Mouse (Mus musculus) heart, embryonic 12.5 days (tissue): ENCODE results near the gene Adgrl2. TPM values are rescaled to one million over a fixed set of nuclear protein-coding genes. Genes with fewer than 3 reads are reported as not detected.

ENCODE experiments used
- ATAC-seq: fragments of 200-750 bp; cut with Nextera tagmentation; 2 replicates; pipeline ENCODE4 v1.8.0; 2017; ENCODE audit warnings: moderate TSS enrichment, moderate library complexity; ENCODE audit not compliant: insufficient number of reproducible peaks, low FRiP score
- H3K27ac ChIP-seq: fragments of 300-500 bp; sonication (generic); 2 replicates; pipeline ENCODE4 v1.5.1; 2016; ENCODE audit warnings: mild to moderate bottlenecking, moderate library complexity; ENCODE audit not compliant: poor library complexity, severe bottlenecking
- H3K27me3 ChIP-seq: fragments of 300-500 bp; sonication (generic); replicated peaks from 2 replicates; pipeline ENCODE4 v1.6.1; 2016; ENCODE audit warnings: mild to moderate bottlenecking, moderate library complexity
- H3K36me3 ChIP-seq: fragments of 300-500 bp; sonication (generic); 2 replicates; pipeline ENCODE4 v1.6.1; 2016; ENCODE audit warnings: mild to moderate bottlenecking, moderate library complexity
- H3K4me1 ChIP-seq: fragments of 300-500 bp; sonication (generic); replicated peaks from 2 replicates; pipeline ENCODE4 v1.6.1; 2016; ENCODE audit warnings: mild to moderate bottlenecking
- H3K4me2 ChIP-seq: fragments of 300-500 bp; sonication (generic); 2 replicates; pipeline ENCODE4 v1.6.1; 2016; ENCODE audit warnings: mild to moderate bottlenecking, moderate library complexity
- H3K4me3 ChIP-seq: fragments of 300-500 bp; sonication (generic); 2 replicates; pipeline ENCODE4 v1.5.1; 2016; ENCODE audit warnings: mild to moderate bottlenecking
- H3K9ac ChIP-seq: fragments of 300-500 bp; sonication (generic); 2 replicates; pipeline ENCODE4 v1.6.1; 2016; ENCODE audit warnings: mild to moderate bottlenecking, moderate library complexity
- H3K9me3 ChIP-seq: fragments of 300-500 bp; sonication (generic); replicated peaks from 2 replicates; pipeline ENCODE4 v1.6.1; 2016; ENCODE audit warnings: mild to moderate bottlenecking, moderate library complexity
- WGBS: fragments of 180-500 bp; shearing (Covaris S2); methylation state at CpG from one replicate; pipeline ENCODE4 v1.1.7; 2016; 5-methylcytosine and 5-hydroxymethylcytosine counted together
- polyA plus RNA-seq: library from polyadenylated mRNA; unstranded; fragments of >200 nt; fragmentation: Nextera tagmentation; extraction: Ambion mirVana; gene quantifications from 2 replicates; pipeline ENCODE4 v1.2.1, GENCODE M21; 2016

Gene Adgrl2
- polyA plus RNA-seq, 1 experiment from 2014 or later, result 48.1 TPM

DNA sequence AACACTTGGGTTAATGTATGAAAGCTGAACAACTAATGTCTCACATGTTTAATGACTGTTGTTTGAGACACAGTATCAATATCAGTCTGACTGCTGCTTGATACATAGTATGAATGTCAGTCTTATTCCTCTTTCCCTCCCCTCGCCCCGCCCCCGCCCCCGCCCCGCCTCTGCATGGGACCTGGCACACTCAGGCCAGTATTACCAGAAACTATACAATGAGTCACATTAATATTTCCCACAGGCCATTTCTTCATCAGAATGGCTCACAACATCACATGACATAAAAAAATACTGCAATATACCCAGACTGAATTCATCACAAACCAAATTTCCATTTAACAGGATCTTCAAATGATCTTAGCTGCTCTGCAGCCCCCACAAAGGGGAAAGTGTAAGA lies 108.9 kb downstream of the Adgrl2 start:
- ATAC-seq, result no peak
- 95% methylated on average over 5 of the region's 5 CpGs for WGBS

DNA sequence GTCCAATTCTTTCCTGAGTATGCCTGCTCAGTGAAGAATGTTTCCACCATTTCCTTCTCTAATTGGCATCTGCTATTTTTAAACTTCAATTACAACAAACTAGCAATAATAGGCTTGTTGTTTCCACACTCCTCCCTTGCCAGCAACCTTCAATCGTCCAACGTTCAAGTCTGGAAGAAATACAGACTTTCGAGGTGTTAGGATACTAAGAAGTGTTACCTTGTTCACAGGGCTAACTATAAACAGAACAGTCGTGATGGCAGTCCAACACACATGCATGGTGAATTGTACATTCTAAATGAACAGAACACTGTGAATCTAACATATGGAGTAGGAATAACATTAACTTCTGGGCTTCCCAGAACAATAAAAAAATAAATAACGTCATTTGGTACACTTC lies 117.8 kb downstream of the Adgrl2 start:
- Histone ChIP-seq H3K4me3 (no peak overlapping the region), H3K4me1 (peaks cover 8% of the 10 kb centered on the region), H3K27me3 (no peaks in the 10 kb centered on the region), H3K9ac (no peak overlapping the region), H3K4me2 (no peak overlapping the region), H3K9me3 (no peaks in the 10 kb centered on the region), H3K36me3 (no peaks in the 10 kb centered on the region), H3K27ac (no peak overlapping the region)
- 76% methylated on average over 5 of the region's 5 CpGs for WGBS
- no peak for ATAC-seq

More for the DNA sequence above, 108.9 kb downstream of the Adgrl2 start:
- Histone ChIP-seq H3K4me2 (no peak overlapping the region), H3K36me3 (no peaks in the 10 kb centered on the region), H3K9ac (no peak overlapping the region), H3K4me1 (peaks cover 10% of the 10 kb centered on the region; the same call in 1 of the 2 replicates), H3K27me3 (no peaks in the 10 kb centered on the region), H3K9me3 (no peaks in the 10 kb centered on the region), H3K4me3 (no peak overlapping the region), H3K27ac (no peak overlapping the region)

DNA sequence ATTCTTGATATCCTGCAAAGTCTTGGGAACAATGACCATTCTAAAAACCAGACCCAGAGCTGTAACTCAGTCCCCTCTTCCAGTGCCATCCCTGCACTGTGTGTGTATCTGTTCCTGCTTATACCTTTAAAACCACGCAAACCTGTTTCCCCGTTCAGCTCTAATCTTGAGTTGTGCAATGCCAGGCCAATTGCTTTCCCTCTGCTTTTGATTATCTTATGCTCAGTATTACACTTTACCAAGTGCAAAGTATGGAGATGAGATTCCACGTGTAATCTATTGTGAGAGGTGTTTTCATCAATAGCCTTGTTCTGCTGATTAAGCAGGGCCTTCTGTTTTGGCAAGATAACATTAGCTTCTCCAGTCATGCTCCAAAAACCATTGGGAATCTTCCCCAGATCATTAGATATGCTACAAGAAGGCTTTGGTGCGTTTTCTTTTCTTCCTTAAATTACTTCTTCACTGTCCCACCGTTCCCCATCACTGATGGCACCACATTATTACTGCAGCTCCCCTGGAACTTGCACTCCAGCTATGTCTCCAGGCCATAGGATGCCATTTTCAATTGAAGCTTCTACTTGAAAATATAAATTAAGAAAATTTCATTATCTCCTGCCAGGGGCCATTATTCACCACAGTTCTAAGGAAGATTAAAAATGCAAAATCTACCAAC lies 118.4 kb downstream of the Adgrl2 start:
- Histone ChIP-seq H3K4me1 (peaks cover 10% of the 10 kb centered on the region), H3K4me3 (no peak overlapping the region), H3K27ac (no peak overlapping the region), H3K4me2 (no peak overlapping the region), H3K36me3 (no peaks in the 10 kb centered on the region), H3K27me3 (no peaks in the 10 kb centered on the region), H3K9ac (no peak overlapping the region), H3K9me3 (no peaks in the 10 kb centered on the region)
- no peak for ATAC-seq
- 72% methylated on average over 5 of the region's 5 CpGs for WGBS

DNA sequence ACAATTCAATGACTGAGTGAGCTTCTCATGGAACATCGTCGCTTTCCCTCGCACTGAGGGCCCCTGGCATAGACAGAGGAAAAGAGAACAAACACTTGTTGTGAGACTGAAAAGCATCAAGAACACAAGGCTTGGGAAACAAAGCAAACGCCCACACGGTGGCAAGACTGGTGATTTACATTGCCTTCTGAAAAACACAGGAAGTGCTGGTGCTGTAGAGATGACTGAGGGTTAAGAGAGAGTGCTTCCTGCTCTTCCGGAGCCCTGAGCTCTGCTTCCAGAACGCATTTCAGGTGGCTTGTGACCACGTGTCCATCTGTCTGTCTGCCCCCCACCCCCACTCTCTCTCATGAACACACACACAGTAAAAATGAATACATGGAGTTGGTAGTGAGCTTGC lies 122.7 kb downstream of the Adgrl2 start:
- no peak overlapping the region for H3K4me2 ChIP-seq
- H3K36me3 ChIP-seq, result peaks cover 3% of the 10 kb centered on the region; the same call in 1 of the 2 replicates
- no peaks in the 10 kb centered on the region for H3K27me3 ChIP-seq
- 47% methylated on average over 8 of the region's 8 CpGs for WGBS
- no peak overlapping the region for H3K4me3 ChIP-seq
- no peak for ATAC-seq
- H3K27ac ChIP-seq, result no peak overlapping the region
- H3K9me3 ChIP-seq, result no peaks in the 10 kb centered on the region
- peaks cover 20% of the 10 kb centered on the region for H3K4me1 ChIP-seq
- H3K9ac ChIP-seq, result no peak overlapping the region

DNA sequence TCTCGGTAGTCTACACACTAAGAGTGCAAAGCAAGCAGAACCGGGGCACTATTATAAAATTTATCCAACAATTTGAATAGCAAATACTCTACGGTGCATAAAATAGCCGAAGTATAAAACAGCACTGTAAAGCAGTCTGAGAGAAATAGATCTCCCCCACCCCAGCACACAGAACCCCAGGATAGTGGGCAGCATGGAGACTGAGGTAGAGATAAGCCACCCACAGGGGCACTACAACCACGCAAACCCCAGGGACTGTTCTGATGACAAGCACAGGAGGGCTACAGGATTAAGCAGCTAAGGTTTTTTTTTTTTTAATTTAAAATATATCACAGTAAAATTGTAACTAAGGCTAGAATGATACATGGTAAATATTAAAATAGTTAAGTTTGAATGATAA lies 123.7 kb downstream of the Adgrl2 start:
- 75% methylated on average over 5 of the region's 5 CpGs for WGBS
- H3K4me3 ChIP-seq, result no peak overlapping the region
- H3K27me3 ChIP-seq, result no peaks in the 10 kb centered on the region
- peaks cover 3% of the 10 kb centered on the region; the same call in 1 of the 2 replicates for H3K36me3 ChIP-seq
- peaks cover 18% of the 10 kb centered on the region for H3K4me1 ChIP-seq
- H3K4me2 ChIP-seq, result peak overlapping the region; percentile 43; the same call in 1 of the 2 replicates
- H3K27ac ChIP-seq, result 0 out of 2 replicates have a peak overlapping the region, but pooled peaks have one; percentile 47
- ATAC-seq, result no peak
- H3K9ac ChIP-seq, result no peak overlapping the region
- H3K9me3 ChIP-seq, result no peaks in the 10 kb centered on the region

DNA sequence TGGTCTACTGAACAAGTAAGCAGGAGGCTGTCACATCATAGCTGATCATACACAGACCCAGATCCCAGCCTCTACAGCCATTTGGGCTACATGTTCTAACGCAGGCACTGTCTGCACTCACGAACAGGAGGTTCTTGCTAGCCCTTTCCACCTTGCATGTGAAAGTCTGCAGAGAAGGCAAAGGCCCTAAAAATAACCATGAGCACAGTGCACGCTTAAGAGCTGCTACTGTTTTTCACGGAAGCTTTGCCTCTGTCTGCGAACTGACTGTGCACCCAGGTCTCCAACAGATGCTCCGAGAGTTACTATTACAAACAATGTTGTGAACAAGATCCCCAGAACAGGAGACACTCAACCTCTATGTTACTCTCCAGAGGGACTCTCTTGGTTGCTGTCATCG lies 124.3 kb downstream of the Adgrl2 start:
- H3K4me3 ChIP-seq, result no peak overlapping the region
- H3K4me2 ChIP-seq, result peak overlapping the region; percentile 43
- peak overlapping the region; percentile 47; the same call in 1 of the 2 replicates for H3K27ac ChIP-seq
- no peaks in the 10 kb centered on the region for H3K27me3 ChIP-seq
- peaks cover 16% of the 10 kb centered on the region for H3K4me1 ChIP-seq
- 47% methylated on average over 7 of the region's 7 CpGs for WGBS
- peaks cover 3% of the 10 kb centered on the region; the same call in 1 of the 2 replicates for H3K36me3 ChIP-seq
- ATAC-seq, result no peak
- no peaks in the 10 kb centered on the region for H3K9me3 ChIP-seq
- no peak overlapping the region for H3K9ac ChIP-seq

DNA sequence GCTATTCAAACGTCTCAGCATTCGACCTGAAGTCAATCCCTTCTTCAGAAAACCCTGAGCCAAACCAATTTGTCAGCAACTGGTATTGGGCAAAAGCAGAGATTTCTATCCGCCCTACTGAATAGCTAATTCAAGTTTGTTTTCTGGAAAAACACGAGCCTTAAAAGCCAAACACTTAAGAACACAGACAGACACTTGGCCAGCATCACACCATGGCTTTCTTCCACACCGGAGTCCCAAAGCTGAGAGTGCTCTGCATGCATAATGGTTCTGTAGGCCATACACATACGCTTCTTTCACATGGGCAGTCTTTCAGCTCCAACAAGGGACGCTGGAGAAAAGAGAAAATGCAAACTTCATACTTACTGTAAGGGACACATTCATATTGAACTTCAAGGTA lies 125.1 kb downstream of the Adgrl2 start:
- Histone ChIP-seq H3K36me3 (peaks cover 3% of the 10 kb centered on the region; the same call in 1 of the 2 replicates), H3K4me3 (no peak overlapping the region), H3K9me3 (no peaks in the 10 kb centered on the region), H3K4me2 (no peak overlapping the region), H3K27me3 (no peaks in the 10 kb centered on the region), H3K4me1 (peaks cover 16% of the 10 kb centered on the region), H3K9ac (no peak overlapping the region), H3K27ac (no peak overlapping the region)
- WGBS, result 75% methylated on average over 7 of the region's 7 CpGs
- no peak for ATAC-seq

DNA sequence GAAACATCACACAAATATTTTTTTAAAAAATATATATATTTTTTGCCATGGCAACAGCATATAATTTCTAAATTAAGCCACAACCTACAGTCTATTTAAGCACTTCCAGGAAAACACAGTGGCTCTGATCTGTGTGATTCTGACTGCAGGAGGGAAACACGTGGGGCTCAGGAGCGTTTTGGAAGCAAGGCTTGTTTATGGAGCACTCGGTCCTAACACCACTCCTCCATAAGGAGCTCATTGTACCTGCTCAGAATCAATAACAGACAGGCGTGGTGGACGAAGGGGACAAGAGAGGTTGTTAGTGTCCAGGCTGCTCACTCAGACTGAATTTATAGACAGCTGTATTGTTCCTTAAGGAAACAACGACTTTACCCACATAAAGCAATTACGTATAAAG lies 128.5 kb downstream of the Adgrl2 start:
- 75% methylated on average over 7 of the region's 7 CpGs for WGBS
- no peak for ATAC-seq
- Histone ChIP-seq H3K27me3 (no peaks in the 10 kb centered on the region), H3K4me2 (no peak overlapping the region), H3K27ac (no peak overlapping the region), H3K4me3 (no peak overlapping the region), H3K9me3 (no peaks in the 10 kb centered on the region), H3K4me1 (peaks cover 9% of the 10 kb centered on the region), H3K9ac (no peak overlapping the region), H3K36me3 (peaks cover 18% of the 10 kb centered on the region)

DNA sequence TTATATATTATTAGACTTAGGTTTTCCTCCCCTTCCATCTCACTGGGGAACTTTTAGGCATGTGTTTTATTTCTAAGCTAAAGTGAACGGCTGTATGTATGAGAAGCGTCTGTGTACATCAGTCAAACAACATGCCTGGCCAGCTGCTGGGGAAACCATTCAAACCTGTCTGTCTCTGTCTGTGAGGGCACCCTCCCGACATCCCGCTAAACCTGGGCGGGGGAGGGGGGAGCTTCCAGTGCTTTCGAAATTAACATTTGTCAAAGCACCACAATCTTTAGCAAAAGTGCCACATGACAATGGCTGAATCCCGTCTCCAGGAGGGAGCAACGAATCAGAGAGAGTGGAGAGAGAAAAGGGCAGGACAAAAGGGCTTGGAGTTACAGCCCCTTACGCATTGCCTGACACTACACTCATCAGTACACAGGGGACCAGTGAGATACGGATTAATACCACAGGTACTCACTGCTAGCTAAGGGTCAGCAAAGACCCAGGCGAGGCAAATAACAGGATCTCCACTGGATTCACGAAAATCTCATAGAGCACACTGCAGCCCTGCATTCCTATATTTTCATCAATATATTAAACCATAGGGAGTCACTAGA lies 135.9 kb downstream of the Adgrl2 start:
- H3K4me3 ChIP-seq, result no peak overlapping the region
- H3K4me2 ChIP-seq, result peak overlapping the region; percentile 41; the same call in 1 of the 2 replicates
- no peak overlapping the region for H3K27ac ChIP-seq
- H3K36me3 ChIP-seq, result peaks cover 38% of the 10 kb centered on the region
- H3K9me3 ChIP-seq, result no peaks in the 10 kb centered on the region
- peaks cover 8% of the 10 kb centered on the region for H3K4me1 ChIP-seq
- WGBS, result 47% methylated on average over 12 of the region's 12 CpGs
- H3K27me3 ChIP-seq, result no peaks in the 10 kb centered on the region
- H3K9ac ChIP-seq, result no peak overlapping the region
- no peak for ATAC-seq

DNA sequence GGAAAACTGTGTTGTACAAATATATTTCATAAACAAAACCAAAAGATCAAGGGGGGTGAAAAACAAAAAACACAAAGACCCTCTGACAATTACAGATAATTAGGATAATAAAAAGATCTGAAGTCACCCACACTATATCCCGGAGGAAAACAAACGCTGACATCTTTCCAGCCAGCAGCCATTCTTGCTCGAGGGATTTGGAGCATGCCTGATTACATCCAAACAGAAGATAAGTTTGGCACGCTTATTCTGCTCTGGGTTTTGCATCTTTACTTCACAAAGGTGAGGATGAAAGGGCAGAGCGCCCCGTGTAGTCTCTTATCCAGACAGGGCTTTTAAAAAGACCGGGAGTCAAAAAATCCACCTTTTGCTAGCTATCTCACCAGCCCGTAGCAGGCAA lies 137.0 kb downstream of the Adgrl2 start:
- ATAC-seq, result no peak
- no peaks in the 10 kb centered on the region for H3K9me3 ChIP-seq
- H3K4me1 ChIP-seq, result peaks cover 8% of the 10 kb centered on the region
- H3K36me3 ChIP-seq, result peaks cover 37% of the 10 kb centered on the region
- no peak overlapping the region for H3K4me3 ChIP-seq
- H3K27ac ChIP-seq, result no peak overlapping the region
- no peak overlapping the region for H3K4me2 ChIP-seq
- no peak overlapping the region for H3K9ac ChIP-seq
- 37% methylated on average over 8 of the region's 8 CpGs for WGBS
- no peaks in the 10 kb centered on the region for H3K27me3 ChIP-seq

DNA sequence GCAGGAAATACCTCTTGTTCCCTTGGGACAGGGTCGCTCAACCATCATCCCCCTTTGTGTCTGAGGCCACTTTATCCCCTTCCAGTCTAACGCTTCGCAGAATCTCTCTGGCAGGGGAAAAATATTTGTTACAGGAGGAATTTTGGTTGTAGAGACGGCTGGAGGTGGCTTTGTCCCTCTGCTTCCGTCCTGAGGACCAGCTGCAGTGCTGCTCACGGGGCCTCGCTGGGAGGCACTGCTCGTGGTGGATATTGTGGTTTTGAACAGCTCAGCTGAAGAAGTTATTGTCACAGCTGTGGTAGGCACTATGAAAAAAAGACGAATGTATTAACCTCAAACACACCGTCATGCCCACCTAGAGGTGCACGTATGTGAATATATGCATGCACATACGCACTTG lies 137.8 kb downstream of the Adgrl2 start:
- H3K9me3 ChIP-seq, result no peaks in the 10 kb centered on the region
- H3K4me1 ChIP-seq, result peaks cover 8% of the 10 kb centered on the region
- WGBS, result 72% methylated on average over 12 of the region's 12 CpGs
- ATAC-seq, result no peak
- no peak overlapping the region for H3K4me3 ChIP-seq
- no peaks in the 10 kb centered on the region for H3K27me3 ChIP-seq
- no peak overlapping the region for H3K9ac ChIP-seq
- H3K4me2 ChIP-seq, result no peak overlapping the region
- H3K27ac ChIP-seq, result no peak overlapping the region
- peaks cover 36% of the 10 kb centered on the region for H3K36me3 ChIP-seq
